Mouse (Mus musculus): ENCODE measurements around the gene Atp10b. TPM values are rescaled to one million over a fixed set of nuclear protein-coding genes. Genes with fewer than 3 reads are reported as not detected.

Atp10b gene
- polyA plus RNA-seq, 1 experiment from 2014 or later = not detected

DNA sequence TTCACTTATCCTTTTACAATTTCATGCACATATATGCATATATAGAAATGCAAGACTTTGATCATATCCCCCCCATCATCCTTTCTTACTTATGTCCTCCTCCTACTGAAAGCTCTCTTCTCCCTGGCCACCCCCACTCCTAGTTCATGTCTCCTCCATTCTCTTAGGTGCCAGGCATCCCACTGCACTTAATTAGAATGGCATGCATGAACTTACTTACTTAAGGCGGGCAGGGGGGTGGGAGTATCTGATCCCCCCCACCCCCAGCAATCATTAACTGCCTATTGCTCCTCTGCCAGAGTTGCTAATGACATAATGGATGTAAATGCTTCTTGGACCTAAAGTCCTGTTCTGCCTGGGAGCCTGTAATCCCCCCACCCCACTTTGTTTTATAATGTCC is 9.1 kb downstream of the Atp10b start:
- in situ Hi-C loops (cut with MboI; ENCODE audit: low pct_unique_long_range_greater_than_20kb) = no loop called here
- CTCF ChIA-PET = no interaction called here
- DNase-seq (ENCODE audit: low read depth, low spot score) (no peak), ATAC-seq (no peak)
- peaks cover 7% of the 10 kb centered on the region for H3K27me3 ChIP-seq
- POLR2A ChIA-PET = no interaction called here
- TF ChIP-seq CTCF (IDR thresholded peaks at IDR 0.05) = no peak

DNA sequence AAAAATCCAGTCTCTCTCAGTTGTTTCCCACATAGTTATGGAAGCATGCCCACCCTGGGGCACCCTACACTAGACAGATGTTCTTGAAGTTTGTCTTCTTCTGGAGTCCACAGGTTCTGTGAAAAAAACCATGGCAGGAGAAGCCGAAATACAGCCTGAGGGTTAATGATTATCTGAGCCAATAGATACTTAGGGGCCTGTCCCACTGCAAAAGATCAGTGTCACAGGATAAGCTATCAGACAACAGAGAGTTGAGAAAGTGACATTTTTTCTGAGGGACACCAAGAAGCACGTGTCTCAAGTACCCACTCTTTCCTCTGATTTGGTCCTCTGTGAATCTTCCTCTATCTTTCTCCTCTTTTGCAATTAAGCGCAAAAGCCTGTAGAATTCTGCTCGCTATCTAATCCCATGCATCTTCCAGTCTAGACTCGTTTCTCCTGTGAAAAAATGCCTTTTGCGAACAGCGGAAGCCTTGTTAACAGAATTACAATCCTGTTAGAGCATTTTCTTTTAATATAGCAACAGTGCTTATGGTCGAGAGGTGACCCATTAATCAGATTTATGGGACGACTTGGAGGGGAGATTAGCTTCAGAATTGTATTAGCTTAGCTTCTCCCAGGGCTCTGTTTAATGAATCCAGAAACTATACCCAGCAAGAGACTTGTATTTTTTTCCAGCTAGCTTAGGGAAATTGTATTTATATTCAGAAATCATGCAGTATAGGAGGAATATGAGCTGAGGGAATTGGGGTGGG is 10.7 kb downstream of the Atp10b start:
- POLR2A ChIA-PET = no interaction called here
- in situ Hi-C loops (cut with MboI; ENCODE audit: low pct_unique_long_range_greater_than_20kb) = no loop called here
- CTCF ChIA-PET = no interaction called here
- no peak for TF ChIP-seq CTCF (IDR thresholded peaks at IDR 0.05)
- DNase-seq (ENCODE audit: low read depth, low spot score) = no peak
- ATAC-seq = no peak
- H3K27me3 ChIP-seq = peaks cover 7% of the 10 kb centered on the region

DNA sequence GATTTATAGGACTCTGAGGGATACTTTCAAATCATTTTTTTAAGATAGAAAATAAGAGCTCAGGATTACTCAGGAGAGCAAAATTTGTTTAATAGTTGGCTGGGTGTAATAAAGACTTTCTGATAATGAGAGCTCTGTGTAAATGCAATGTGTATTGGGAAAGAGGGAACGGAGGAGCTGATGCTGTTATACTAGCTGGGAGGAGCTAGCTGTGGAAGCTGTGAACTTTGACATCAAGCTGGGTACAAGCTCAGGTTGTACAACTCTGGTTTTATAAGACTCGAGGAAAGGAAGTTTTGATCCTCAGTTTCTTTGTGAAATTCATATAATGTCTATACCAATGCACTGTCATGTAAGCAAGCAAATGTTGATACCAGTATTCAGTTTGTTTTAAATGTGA is 20.9 kb downstream of the Atp10b start:
- ATAC-seq (no peak), DNase-seq (ENCODE audit: low read depth, low spot score) (no peak)
- no peak for TF ChIP-seq CTCF (IDR thresholded peaks at IDR 0.05)
- POLR2A ChIA-PET = no interaction called here
- CTCF ChIA-PET = no interaction called here
- in situ Hi-C loops (cut with MboI; ENCODE audit: low pct_unique_long_range_greater_than_20kb) = no loop called here
- peaks cover 6% of the 10 kb centered on the region for H3K27me3 ChIP-seq

DNA sequence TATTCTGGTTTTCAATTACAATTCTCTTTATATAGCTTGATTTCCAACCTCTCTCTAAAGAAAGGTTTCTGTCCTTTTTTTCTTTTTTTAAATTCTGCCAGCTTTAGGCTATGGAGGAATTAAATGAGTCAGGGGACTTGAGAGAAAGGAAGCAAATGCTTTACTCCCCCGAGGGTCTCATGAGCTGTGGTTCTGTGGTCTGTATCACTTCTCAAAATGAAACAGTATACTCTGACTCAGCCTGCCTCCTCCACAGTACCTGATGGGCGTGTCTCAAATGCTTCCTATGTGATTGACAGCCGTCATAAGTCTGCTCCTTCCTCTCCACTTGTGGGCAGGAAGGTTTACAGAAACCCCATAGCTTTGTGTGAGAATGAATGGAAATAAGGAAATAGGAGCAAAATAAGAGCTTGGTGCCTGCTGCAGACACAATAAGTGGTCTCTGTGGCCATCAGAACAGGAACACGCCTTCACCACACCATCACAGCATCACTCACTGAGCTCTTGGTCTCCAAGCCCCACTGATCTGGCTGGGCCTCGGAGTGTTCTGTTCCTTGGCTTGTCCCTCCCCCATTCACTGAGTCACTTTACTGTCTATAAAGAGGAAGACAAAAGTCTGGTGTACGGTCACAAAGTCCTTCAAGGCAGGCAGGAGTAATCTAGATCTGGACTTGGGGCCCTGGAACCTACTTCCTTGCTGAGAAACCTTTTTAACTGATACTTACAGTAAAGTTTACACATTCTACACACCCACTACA is 24.9 kb downstream of the Atp10b start:
- H3K27me3 ChIP-seq = peaks cover 14% of the 10 kb centered on the region
- ChIA-PET POLR2A (no interaction called here), CTCF (no interaction called here)
- ATAC-seq (no peak), DNase-seq (ENCODE audit: low read depth, low spot score) (no peak)
- TF ChIP-seq CTCF (IDR thresholded peaks at IDR 0.05) = no peak
- in situ Hi-C loops (cut with MboI; ENCODE audit: low pct_unique_long_range_greater_than_20kb) = no loop called here

DNA sequence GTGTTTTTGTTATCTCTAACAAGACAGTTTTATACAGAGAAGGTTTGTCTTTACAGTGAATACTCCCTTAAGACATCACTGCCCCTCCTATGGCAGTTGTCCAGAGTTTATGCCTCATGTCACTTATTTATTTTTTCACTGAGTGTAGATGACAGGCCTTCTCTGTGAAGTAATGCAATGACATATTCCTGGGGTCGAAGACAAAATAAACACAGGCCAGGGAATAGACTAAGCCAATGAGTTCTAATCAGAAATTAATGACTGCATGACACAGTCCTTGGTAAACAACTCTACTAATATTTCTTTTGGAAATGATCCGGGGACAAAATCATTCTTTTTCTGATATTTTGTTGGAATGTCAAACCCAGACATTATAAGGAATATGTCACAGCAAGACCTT is 32.7 kb downstream of the Atp10b start:
- ATAC-seq (no peak), DNase-seq (ENCODE audit: low read depth, low spot score) (no peak)
- CTCF ChIA-PET = no interaction called here
- TF ChIP-seq CTCF (IDR thresholded peaks at IDR 0.05) = no peak
- in situ Hi-C loops (cut with MboI; ENCODE audit: low pct_unique_long_range_greater_than_20kb) = no loop called here
- POLR2A ChIA-PET = no interaction called here
- peaks cover 4% of the 10 kb centered on the region for H3K27me3 ChIP-seq

DNA sequence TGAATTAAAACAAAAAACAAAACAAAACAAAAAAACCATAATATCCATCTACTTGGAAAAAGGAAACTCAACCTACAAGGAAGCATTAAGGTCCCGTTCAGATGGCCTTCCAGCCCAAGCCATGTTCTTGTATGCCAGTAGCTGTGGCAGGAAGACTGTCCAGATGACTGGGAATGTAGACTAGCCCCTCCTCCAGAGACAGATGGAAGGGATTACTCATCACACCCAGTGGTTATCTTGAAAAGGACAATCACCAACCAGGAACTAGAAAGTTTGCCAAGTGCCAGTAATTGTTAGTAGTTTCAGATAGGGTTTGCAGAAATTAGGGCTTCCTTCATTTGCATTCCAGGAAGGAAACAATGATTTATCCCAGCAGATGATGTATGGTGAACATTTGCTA is 33.1 kb downstream of the Atp10b start:
- ChIA-PET CTCF (no interaction called here), POLR2A (no interaction called here)
- ATAC-seq = no peak
- no peak for DNase-seq (ENCODE audit: low read depth, low spot score)
- TF ChIP-seq CTCF (IDR thresholded peaks at IDR 0.05) = no peak
- H3K27me3 ChIP-seq = peaks cover 4% of the 10 kb centered on the region
- in situ Hi-C loops (cut with MboI; ENCODE audit: low pct_unique_long_range_greater_than_20kb) = no loop called here

DNA sequence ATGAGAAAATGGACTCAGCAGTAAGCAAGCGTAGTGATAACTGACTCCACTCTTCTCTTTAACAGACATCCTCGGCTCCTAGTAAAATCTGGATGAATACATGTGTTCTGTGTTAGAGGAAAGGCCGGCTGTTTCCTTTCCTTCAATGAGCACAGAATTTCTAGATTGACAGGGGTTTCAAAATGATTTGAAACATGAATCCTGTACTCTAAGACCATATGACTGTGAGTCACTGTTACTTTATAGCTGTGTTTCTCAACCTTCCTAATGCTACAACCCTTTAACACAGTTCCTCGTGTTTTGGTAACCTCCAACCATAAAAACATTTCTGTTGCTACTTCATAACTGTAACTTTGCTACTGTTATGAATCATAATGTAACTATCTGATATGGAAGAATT is 33.8 kb downstream of the Atp10b start:
- ChIA-PET POLR2A (no interaction called here), CTCF (no interaction called here)
- TF ChIP-seq CTCF (IDR thresholded peaks at IDR 0.05) = no peak
- H3K27me3 ChIP-seq = peaks cover 4% of the 10 kb centered on the region
- ATAC-seq (no peak), DNase-seq (ENCODE audit: low read depth, low spot score) (no peak)
- in situ Hi-C loops (cut with MboI; ENCODE audit: low pct_unique_long_range_greater_than_20kb) = no loop called here

DNA sequence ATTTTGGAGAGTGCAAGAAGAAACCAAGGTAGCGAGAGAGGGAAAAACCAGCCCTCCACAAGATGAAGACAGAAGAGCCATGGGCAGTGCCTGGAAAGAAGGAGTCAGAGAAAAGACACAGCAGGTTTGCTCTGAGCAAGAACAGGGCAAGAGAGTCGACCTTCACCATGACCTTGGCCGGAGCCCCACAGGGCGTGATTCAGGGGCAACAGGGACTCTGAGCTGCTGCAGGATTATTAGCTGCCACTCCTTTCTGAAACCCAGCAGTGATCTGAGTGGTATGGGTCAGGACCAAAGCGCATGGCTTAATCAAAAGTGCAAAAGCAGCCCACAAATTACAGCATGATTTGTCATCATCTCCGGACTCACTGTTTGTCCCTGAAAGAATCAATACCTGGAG is 36.6 kb downstream of the Atp10b start:
- ATAC-seq (no peak), DNase-seq (ENCODE audit: low read depth, low spot score) (no peak)
- ChIA-PET POLR2A (no interaction called here), CTCF (no interaction called here)
- in situ Hi-C loops (cut with MboI; ENCODE audit: low pct_unique_long_range_greater_than_20kb) = no loop called here
- no peaks in the 10 kb centered on the region for H3K27me3 ChIP-seq
- no peak for TF ChIP-seq CTCF (IDR thresholded peaks at IDR 0.05)

DNA sequence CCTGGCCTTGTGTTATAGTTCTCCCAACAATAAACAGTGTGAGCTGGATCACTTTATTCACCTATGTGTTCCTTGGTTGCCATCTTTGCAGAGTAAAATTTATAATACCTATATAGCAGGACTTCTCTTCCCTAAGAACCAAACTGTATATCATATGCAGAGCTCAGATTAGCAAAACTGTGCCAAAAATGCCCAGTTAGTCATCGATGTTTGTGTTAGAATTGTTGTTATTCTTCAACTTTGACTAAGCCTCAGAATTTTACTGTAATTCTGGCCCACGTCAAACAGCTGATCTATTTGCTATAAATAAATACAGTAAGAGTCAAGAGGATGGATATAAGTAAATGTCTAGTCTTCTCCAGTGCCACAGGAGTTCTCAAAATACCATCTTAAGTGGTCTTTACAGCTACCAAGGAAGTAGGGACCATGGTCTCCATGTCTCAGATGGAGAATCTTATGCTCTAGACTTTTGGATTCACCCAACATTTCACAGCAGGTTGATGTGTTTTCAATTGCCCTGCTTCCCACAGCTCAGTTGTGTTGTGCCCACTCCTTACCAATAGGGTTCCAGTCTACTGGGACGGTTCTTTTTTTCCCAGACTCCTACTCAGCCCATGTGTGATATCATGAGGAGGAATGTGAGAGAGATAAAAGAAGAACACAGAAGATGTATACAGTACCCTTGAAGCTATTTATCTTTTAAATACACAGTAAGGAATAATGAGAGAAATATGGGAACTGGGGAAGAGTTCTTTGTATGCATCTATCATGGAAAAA is 40.3 kb downstream of the Atp10b start:
- in situ Hi-C loops (cut with MboI; ENCODE audit: low pct_unique_long_range_greater_than_20kb) = no loop called here
- no peak for ATAC-seq
- no peak for TF ChIP-seq CTCF (IDR thresholded peaks at IDR 0.05)
- POLR2A ChIA-PET = no interaction called here
- DNase-seq (ENCODE audit: low read depth, low spot score) = no peak
- CTCF ChIA-PET = no interaction called here
- H3K27me3 ChIP-seq = no peaks in the 10 kb centered on the region

DNA sequence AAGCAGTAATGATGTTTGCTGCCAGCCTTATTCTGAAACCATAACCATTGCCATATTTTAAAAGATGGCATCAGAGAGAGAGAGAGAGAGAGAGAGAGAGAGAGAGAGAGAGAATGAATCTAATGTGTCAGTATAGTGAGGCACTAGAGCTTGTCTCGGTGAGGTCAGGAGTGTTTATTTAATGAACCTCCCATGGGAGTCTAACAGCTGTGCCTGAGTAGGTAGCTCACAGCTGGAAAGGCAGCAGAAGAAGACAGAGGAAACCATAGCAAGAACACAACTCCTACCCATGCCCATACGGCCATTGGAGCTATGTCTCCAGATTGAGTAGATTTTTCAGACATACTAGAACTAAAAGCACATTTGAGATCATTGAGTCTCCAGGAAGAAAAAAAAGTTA is 49.1 kb downstream of the Atp10b start:
- no peak for DNase-seq (ENCODE audit: low read depth, low spot score)
- ChIA-PET CTCF (no interaction called here), POLR2A (interaction anchor here (0.7 kb wide), 1 partner anchor 42 kb away, joined by 3 read pairs; no protein-coding TSS in a partner anchor)
- H3K27me3 ChIP-seq = peaks cover 1% of the 10 kb centered on the region
- in situ Hi-C loops (cut with MboI; ENCODE audit: low pct_unique_long_range_greater_than_20kb) = no loop called here
- no peak for TF ChIP-seq CTCF (IDR thresholded peaks at IDR 0.05)
- no peak for ATAC-seq

DNA sequence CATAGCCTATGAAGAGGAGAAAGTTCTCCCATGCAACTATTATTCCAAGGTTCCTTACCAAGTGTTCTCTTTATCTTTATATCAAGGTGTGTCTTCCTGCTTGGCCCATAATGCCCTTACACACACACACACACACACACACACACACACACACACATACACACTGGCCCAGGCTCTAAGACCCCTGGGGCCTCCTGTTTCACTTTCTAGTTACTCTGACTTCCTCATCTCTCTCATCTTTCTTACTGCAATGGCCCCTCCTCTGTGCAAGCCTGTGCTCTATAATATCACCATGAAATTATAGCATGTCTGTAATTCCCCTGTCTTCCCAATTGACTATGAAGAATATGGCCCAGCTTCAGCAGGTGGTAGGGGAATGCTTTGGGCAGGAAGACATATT is 49.7 kb downstream of the Atp10b start:
- DNase-seq (ENCODE audit: low read depth, low spot score) = no peak
- no peak for TF ChIP-seq CTCF (IDR thresholded peaks at IDR 0.05)

More for the DNA sequence above, 49.7 kb downstream of the Atp10b start:
- ChIA-PET POLR2A (no interaction called here), CTCF (no interaction called here)
- H3K27me3 ChIP-seq = peaks cover 7% of the 10 kb centered on the region
- in situ Hi-C loops (cut with MboI; ENCODE audit: low pct_unique_long_range_greater_than_20kb) = no loop called here
- no peak for ATAC-seq

Measured in Patski (cell line).